Mouse (Mus musculus) mouse embryonic stem cell (cell line): ENCODE data around the gene Gpn3.

Experiments
- in situ Hi-C, 2 experiments: fragments of 300-500 bp; cut with MboI; formaldehyde crosslinking; loops; 1 replicate in 1 of 2; 3 replicates in 1 of 2; pipeline ENCODE4 v1.14.3; 2019 to 2020; ENCODE audit warnings: low sequenced_read_pairs in 2 of 2, low pct_unique_long_range_greater_than_20kb in 1 of 2, mixed read lengths in 1 of 2; ENCODE audit not compliant: unreplicated experiment in 1 of 2

The Gpn3 gene

DNA sequence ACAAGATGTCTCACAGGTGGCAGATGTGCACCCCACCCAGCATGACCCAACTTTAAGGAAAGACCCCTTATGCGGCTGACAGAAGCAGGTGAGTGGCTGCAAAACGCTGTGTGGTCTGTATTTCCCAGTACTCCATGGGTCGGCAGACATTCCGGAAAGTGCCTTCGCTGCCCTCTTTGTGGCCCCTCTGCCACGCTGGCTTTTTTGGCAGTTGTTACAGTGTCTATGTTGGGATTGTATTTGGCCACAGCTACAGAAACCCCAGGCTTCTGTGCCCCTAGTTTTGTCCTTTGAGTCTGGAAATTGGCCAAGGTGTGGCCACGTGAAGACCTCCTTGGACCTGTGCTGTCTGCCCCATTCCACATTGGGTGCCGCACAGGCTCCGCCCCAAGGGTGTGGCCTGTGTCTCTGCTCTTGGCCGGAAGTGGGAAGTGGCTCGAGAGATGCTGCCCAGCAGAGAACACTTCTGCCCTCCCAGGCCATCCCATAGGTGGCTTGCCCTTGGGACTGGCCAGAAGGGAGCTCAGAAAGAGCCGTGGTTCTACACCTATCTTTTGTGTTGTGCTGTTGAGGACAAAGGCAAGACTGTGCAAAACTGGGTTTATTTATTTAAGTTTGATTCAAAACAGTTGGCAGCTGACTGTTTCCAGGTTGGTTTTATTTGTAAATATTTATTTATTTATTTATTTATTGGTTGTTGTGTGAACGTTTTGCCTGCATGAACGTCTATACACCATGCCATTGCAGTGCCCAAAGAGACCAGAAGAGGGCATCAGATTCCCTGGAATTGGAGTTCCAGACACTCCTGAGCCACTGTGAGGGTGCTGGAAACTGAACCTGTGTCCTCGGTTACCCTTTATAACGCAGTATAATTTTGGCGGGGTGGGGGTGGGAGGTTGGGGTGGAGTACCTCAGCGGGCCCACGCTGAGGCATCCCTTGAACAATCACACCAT, 38.3 kb downstream of the Gpn3 start:
- in situ Hi-C loops: loop anchor here in 1 of 2 experiments (10.0 kb wide), 1 partner anchor 215 kb away; no protein-coding TSS in a partner anchor

DNA sequence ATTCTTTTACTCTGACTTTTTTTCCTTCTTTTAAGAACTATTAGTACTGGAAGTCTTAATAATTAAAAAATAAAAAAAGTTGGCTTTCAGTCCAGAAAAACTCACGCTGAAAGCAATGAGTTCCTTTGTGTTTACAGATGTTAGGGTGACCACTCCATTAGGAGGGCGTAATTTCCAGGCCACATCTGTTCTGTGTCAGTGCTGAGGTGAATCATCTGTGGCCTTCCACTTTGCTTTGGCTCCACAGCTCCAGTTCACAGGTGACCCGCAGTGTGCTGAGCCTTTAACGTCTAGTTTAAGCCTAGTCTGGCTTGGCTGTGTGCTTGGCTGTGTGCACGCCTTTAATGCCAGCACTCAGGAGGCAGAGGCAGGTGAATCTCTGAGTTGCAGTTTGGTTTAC, 40.2 kb downstream of the Gpn3 start:
- in situ Hi-C loops: no loop called here

DNA sequence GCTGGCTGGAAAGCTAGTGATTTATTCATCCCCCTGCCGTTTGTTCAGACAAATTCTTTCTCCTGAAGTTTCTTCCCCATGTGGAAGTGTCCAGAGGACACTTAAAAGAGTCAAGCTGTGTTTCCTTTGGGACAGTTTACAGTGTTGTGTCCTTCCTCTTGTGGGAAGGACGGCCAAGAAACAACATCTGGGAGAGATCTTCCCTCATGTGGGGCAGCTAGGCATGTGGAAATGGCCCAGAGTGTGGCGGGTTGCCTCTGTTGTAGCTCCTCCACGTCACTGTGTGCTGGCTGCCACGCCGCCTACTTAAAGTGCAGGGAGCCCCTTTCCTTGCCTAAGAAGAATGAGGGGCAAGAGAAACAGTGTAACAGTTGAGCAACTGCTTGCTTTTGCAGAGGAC, 41.1 kb downstream of the Gpn3 start:
- in situ Hi-C loops: no loop called here

DNA sequence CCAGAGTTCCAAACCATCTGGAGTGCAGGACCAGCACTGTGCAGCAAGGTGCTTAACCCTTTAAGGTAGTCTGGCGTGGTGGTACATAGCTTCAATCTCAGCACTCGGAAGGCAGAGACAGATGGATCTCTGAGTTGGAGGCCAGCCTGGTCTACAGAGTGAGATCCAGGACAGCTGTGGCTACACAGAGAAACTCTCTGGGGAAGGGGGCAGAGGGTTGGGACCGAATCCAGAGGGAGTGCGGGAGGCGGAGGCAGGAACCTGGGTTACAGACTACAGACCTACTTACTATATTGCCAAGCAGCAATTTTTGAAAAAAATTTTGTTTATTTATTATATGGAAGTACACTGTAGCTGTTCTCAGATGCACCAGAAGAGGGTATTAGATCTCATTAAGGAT, 42.7 kb downstream of the Gpn3 start:
- in situ Hi-C loops: no loop called here

DNA sequence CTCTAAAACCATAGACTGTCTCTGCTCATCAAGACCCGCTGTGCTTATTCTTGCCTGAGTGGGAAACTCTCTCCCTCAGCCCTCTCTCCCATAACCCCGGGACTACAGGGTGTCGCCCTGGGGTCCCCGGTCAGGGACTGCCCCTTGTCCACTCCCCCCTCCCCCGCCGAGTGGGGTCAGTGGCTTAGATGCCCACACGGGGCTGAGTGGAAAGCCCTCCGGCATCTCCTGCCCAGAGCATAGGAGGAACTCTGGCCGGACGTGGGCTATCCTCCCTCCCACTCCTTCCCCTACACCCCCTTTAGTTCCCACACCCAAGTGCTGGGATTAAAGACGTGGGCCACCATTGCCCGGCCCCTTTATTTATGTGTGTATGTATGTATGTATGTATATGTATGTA, 43.8 kb downstream of the Gpn3 start:
- in situ Hi-C loops: no loop called here

DNA sequence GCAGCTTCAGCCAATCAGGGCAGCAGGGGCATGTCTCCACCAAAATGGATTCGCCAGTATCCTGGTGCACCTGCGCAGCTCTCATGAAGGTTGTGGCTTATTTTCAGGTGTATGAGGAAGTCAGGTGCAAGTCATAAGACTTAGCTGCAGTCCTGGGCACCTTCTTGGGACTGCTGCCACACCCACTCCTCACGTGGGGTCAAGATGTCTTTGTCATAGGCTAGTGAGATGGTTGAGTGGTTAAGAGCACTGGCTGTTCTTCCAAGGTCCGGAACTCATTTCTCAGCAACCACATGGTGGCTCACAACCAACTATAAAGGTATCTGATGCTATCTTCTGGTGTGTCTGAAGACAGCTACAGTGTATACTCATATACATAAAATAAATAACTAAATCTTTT, 49.0 kb downstream of the Gpn3 start:
- in situ Hi-C loops: loop anchor here in 1 of 2 experiments (10.0 kb wide), 1 partner anchor 204 kb away; no protein-coding TSS in a partner anchor

DNA sequence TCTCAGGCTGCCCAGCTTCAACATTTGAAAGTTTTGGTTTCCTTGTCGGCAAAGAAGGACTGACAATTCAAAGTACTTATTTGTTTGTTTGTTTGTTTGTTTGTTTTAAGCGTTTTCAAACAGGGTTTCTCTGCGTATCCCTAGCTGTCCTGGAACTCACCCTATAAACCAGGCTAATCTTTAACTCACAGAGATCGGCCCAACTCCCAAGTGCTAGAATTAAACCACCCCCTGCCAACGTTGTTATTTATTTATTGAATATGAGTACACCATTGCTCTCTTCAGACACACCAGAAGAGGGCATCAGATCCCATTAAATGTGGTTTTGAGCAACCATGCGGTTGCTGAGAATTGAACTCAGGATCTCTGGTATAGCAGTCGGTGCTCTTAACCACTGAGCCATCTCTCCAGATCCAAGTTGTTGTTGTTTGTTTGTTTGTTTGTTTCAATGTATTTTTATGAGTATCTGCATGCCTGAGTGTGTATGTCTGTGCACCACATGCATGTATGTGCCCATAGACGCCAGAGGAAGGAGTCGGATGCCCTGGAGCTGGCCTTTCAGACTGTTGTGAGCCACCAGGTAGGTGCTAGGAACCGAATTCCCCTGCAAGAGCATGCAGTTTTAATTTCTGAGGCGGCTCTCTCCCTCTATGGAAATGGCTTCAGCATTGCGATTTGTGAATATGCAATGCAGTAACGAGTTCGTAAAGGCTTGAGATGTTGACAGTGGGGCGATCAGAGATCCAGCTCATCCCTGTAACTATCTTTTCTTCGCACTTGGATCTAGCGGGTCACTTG, 49.8 kb downstream of the Gpn3 start, which contains the start of gene Anapc7:
Anapc7 (plus strand) TSS at position 423 of the 798 bp plus-strand sequence.
- in situ Hi-C loops: loop anchor here in 1 of 2 experiments (10.0 kb wide), 1 partner anchor 203 kb away; no protein-coding TSS in a partner anchor

DNA sequence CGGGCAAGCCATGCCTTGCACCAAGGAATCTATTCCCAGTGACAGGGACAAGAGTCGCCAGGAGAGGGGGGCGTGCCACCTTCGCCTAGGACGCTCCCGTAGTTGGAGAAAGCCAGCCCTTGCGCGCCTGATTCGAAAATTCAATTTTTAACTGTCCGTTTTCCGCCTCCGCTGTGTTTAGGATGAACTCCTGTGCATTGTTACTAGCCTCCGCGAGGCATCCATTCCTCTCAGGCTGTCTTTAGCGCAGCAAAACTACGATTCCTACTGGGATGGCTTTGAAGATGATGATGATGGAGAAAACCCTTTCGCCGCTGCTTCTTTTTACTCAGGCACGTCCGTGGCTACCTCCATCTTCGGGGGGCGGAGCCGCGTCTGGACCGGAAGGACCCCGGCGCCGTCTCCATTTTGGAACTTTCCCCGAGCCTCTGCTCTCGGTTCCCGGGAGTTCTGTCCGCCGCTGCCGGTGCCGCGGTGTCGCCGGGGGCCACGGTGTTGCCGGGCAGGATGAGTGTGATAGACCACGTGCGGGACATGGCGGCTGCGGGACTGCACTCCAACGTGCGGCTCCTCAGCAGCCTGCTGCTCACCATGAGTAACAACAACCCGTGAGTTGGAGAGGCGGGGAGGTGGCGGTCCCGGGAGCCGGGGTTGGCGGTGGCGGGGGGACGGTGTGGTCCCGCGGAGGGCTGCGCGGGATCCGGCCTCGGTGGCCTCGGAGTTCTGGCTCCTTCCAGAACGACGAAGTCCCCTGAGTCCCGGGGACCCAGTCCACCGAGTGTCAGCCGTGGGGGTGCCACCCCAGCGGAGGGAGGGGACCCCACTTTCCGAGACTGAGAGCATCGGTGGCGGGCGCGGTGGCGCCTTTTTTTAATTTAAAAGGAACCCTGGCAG, 50.6 kb downstream of the Gpn3 start:
- in situ Hi-C loops: loop anchor here in 1 of 2 experiments (10.0 kb wide), 1 partner anchor 202 kb away; no protein-coding TSS in a partner anchor

DNA sequence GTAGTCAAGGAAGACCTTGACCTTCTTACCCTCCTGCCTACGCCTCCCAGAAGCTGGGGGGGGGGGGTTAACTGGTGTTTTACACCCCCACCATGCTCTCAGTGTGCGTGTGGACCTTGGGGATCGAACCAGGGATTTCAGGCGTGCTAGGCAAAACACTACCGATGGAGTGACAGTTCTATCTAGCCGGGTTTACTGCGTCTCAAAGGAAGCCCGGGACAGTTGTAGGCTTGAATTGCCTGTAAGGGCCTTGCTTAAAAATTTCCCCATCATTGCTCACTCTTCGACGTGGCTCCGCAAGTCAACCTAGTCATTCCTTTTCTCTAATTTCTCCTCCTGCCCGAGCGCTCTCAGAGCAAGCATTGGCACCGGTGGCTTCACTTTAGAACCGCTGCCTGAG, 51.4 kb downstream of the Gpn3 start:
- in situ Hi-C loops: loop anchor here in 1 of 2 experiments (10.0 kb wide), 1 partner anchor 202 kb away; no protein-coding TSS in a partner anchor

DNA sequence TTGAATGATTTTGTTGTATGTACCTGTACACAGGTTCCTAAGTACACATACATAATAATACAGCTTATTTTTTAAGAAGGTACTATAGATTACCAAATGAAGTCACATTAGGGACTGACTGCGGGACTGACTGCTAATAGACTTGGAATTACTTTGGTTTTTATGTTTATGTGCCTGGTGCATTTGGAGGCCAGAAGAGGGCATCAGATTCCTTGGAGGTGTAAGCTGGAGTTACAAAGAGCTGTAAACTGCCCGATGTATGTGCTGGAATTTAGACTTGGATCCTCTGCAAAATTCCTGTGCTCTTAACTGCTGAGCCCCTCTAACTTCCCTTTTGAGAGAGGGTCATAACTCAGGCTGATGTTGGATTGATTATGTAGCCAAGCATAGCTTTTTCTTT, 53.9 kb downstream of the Gpn3 start:
- in situ Hi-C loops: loop anchor here in 1 of 2 experiments (10.0 kb wide), 1 partner anchor 199 kb away; no protein-coding TSS in a partner anchor

DNA sequence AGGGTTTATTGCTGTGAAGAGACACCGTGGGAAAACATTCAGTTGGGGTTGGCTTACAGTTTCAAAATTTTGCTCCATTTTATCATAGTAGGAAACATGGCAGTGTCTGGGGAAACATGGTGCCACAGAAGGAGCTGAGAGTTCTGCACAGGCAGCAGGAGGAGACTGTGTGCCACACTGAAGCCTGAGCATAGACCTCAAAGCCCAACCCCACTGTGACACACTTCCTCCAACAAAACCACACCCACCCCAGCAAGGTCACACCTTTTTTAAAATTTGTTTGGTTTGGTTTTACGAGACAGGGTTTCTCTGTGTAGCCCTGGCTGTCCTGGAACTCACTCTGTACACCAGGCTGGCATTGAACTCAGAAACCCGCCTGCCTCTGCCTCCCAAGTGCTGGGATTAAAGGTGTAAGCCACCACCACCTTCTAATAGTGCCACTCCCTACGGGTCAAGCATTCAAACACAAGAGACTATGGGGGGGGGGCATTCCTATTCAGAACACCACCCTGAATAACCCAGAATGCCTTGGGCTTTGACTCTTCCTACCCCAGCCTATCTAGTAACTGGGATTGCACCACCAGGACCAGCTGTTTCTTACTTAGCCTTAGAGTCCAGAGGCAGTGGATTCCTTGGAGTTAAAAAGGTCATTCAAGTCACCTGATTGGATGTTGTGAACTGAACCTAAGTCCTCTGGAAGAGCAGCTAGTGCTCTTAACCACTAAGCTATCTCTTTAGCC, 58.5 kb downstream of the Gpn3 start:
- in situ Hi-C loops: no loop called here

DNA sequence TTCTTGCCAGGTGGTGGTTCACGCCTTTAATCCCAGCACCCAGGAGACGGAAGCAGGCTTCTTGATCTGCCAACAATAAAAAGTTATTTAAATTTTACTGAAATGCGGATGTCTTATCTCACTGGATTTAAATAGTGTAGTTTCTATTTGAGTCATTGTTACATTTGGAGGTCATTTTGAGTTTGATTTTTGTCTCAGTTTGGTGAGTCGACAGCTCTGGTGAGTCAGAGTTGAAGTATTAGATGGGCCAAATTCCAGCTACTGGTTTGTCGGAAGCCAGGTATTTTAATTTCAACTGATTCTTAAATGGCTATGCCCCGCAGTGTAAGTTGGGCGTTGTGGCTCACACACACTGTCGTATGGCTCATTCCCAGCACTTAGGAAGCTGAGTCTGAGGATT, 59.5 kb downstream of the Gpn3 start:
- in situ Hi-C loops: no loop called here
